In genomic region chr12:110219750-110220149, GRCm38 (mm10) we compare ENCODE assay signal across 24 mouse cellular contexts. TPM values are rescaled to one million over a fixed set of nuclear protein-coding genes. Genes with fewer than 3 reads are reported as not detected.
DNase-seq lines count a peak whose midpoint lies in the region; ATAC-seq and TF ChIP-seq lines count a peak whose summit lies in the region.
"Had no signal": no experiment of that assay in that cellular context is flagged by ENCODE, and none has a peak within 500 bp of the region (broad histone marks: within the 10 kb centered on the region; RNA-seq: fewer than 3 reads in every experiment).

No protein-coding gene starts in this region.

- no peak overlapping the region for H3K9ac ChIP-seq in midbrain, embryonic 11.5 days (ENCODE audit: low read length)
- no peak overlapping the region for H3K9ac ChIP-seq in midbrain, postnatal 0 days (replicated peaks; ENCODE audit: low read length, poor library complexity, severe bottlenecking)
- H3K9ac ChIP-seq in liver, embryonic 16.5 days (ENCODE audit: low read depth, low read length) = no peak overlapping the region
- H3K9ac ChIP-seq: embryonic facial prominence, embryonic 15.5 days; heart, embryonic 13.5 days; hindbrain, embryonic 15.5 days had no signal

- H3K36me3 ChIP-seq in midbrain, embryonic 11.5 days (ENCODE audit: control insufficient read depth, insufficient read depth, low read length) = no peaks in the 10 kb centered on the region
- H3K36me3 ChIP-seq in midbrain, postnatal 0 days (ENCODE audit: insufficient read depth, low read length) = no peaks in the 10 kb centered on the region
- H3K36me3 ChIP-seq in liver, embryonic 16.5 days (ENCODE audit: control insufficient read depth, insufficient read depth) = no peaks in the 10 kb centered on the region
- H3K36me3 ChIP-seq: embryonic facial prominence, embryonic 15.5 days; forebrain, embryonic 10.5 days; heart, embryonic 13.5 days; hindbrain, embryonic 15.5 days had no signal

- no peaks in the 10 kb centered on the region for H3K4me1 ChIP-seq in midbrain, embryonic 11.5 days (ENCODE audit: control insufficient read depth, insufficient read depth, low read length)
- no peaks in the 10 kb centered on the region for H3K4me1 ChIP-seq in midbrain, postnatal 0 days (ENCODE audit: insufficient read depth, low read length)
- peaks cover 5% of the 10 kb centered on the region for H3K4me1 ChIP-seq in liver, embryonic 16.5 days (ENCODE audit: control insufficient read depth, low read depth, low read length)
- H3K4me1 ChIP-seq: heart, embryonic 13.5 days; hindbrain, embryonic 15.5 days had no signal

- DNase-seq in midbrain, embryonic 11.5 days (ENCODE audit: low spot score, missing footprints) = peak; percentile 53
- DNase-seq in midbrain, postnatal 0 days (ENCODE audit: low spot score) = no peak
- peak; percentile 12 for DNase-seq in induced T-regulatory cell, adult 2 months (ENCODE audit: low read depth)
- no peak for DNase-seq in cerebellum, adult 11-12 months
- DNase-seq in cerebellum, adult 11 months = no peak
- DNase-seq: adrenal gland, adult 2 months; cerebellum, adult 8-10 months; cerebellum, postnatal 14 days; embryo, embryonic 11 days; gastrocnemius, postnatal 36 days; heart, adult 11 months; heart, postnatal 36 days had no signal

- no peak overlapping the region for H3K4me3 ChIP-seq in midbrain, embryonic 11.5 days (ENCODE audit: low read depth, low read length)
- no peak overlapping the region for H3K4me3 ChIP-seq in midbrain, postnatal 0 days (ENCODE audit: low read depth, low read length)
- H3K4me3 ChIP-seq in liver, embryonic 16.5 days (ENCODE audit: low read depth, low read length) = no peak overlapping the region
- H3K4me3 ChIP-seq: embryonic facial prominence, embryonic 15.5 days; erythroblast, embryonic 14.5 days; forebrain, embryonic 10.5 days; heart, embryonic 13.5 days; hindbrain, embryonic 15.5 days had no signal

- H3K27me3 ChIP-seq in midbrain, embryonic 11.5 days (ENCODE audit: control insufficient read depth, insufficient read depth, low read length) = no peaks in the 10 kb centered on the region
- no peaks in the 10 kb centered on the region for H3K27me3 ChIP-seq in midbrain, postnatal 0 days (ENCODE audit: insufficient read depth, low read length)
- H3K27me3 ChIP-seq in liver, embryonic 16.5 days (ENCODE audit: control insufficient read depth, insufficient read depth, low read depth, low read length) = no peaks in the 10 kb centered on the region
- H3K27me3 ChIP-seq: embryonic facial prominence, embryonic 15.5 days; hindbrain, embryonic 15.5 days had no signal

- ATAC-seq in midbrain, embryonic 11.5 days (ENCODE audit: low FRiP score) = no peak
- no peak for ATAC-seq in midbrain, postnatal 0 days (ENCODE audit: low FRiP score)
- peak; percentile 24 for ATAC-seq in liver, embryonic 16.5 days (ENCODE audit: low read depth)
- ATAC-seq in megakaryocyte, adult 5-6 weeks (ENCODE audit: poor library complexity, severe bottlenecking) = no peak
- ATAC-seq: forebrain, embryonic 14.5 days had no signal

- WGBS in midbrain, embryonic 11.5 days = 88% methylated on average over 8 of the region's 8 CpGs
- 86% methylated on average over 8 of the region's 8 CpGs for WGBS in midbrain, postnatal 0 days
- WGBS in liver, embryonic 16.5 days (ENCODE audit: insufficient replicate concordance) = 56% methylated on average over 8 of the region's 8 CpGs

- no peak for TF ChIP-seq CTCF in midbrain, postnatal 0 days (IDR thresholded peaks at IDR 0.05)

- no peak overlapping the region for H3K27ac ChIP-seq in midbrain, embryonic 11.5 days (ENCODE audit: low read depth, low read length)
- H3K27ac ChIP-seq in midbrain, postnatal 0 days (ENCODE audit: low read depth, low read length) = no peak overlapping the region
- peak overlapping the region; percentile 82 for H3K27ac ChIP-seq in liver, embryonic 16.5 days (ENCODE audit: low read length)
- H3K27ac ChIP-seq: embryonic facial prominence, embryonic 15.5 days; forebrain, embryonic 10.5 days; heart, embryonic 13.5 days; hindbrain, embryonic 15.5 days had no signal

- H3K4me2 ChIP-seq in midbrain, embryonic 11.5 days = no peak overlapping the region
- no peak overlapping the region for H3K4me2 ChIP-seq in midbrain, postnatal 0 days (ENCODE audit: low read depth, low read length, poor library complexity, severe bottlenecking)
- H3K4me2 ChIP-seq in liver, embryonic 16.5 days (ENCODE audit: low read depth, low read length) = no peak overlapping the region
- H3K4me2 ChIP-seq: embryonic facial prominence, embryonic 15.5 days; heart, embryonic 13.5 days; hindbrain, embryonic 15.5 days had no signal

- no peaks in the 10 kb centered on the region for H3K9me3 ChIP-seq in midbrain, embryonic 11.5 days (ENCODE audit: control insufficient read depth, low read length)
- no peaks in the 10 kb centered on the region for H3K9me3 ChIP-seq in midbrain, postnatal 0 days (ENCODE audit: low read length)
- H3K9me3 ChIP-seq in liver, embryonic 16.5 days (replicated peaks; ENCODE audit: control insufficient read depth, low read length) = no peaks in the 10 kb centered on the region
- H3K9me3 ChIP-seq: embryonic facial prominence, embryonic 15.5 days; forebrain, embryonic 10.5 days; heart, embryonic 13.5 days; hindbrain, embryonic 15.5 days had no signal

RNA-seq across cellular contexts. Expression of gene Dio3, which starts 59.1 kb away (rescaled TPM):
- not detected in 2 replicates for polyA plus RNA-seq in midbrain, embryonic 11.5 days (2014; fragmentation: Nextera tagmentation; extraction: Ambion mirVana)
- 2.7 and 3.1 TPM in 2 replicates for total RNA-seq in midbrain, postnatal 0 days (2014; rRNA removed)
- polyA plus RNA-seq in midbrain, postnatal 0 days (2015; fragmentation: Nextera tagmentation; extraction: Ambion mirVana) = 1.2 and 1.8 TPM in 2 replicates
- 0.17 and 0.28 TPM in 2 replicates for polyA plus RNA-seq in liver, embryonic 16.5 days (2015; fragmentation: Nextera tagmentation; extraction: Ambion mirVana)
- not detected in 2 replicates for total RNA-seq in megakaryocyte, adult 5-6 weeks (2015)
- total RNA-seq in megakaryocyte, adult 5-6 weeks (2017) = not detected in 2 replicates
- total RNA-seq: common myeloid progenitor, adult 5-6 weeks; heart, postnatal 36 days; MEL had no signal
- polyA plus RNA-seq: erythroblast, embryonic 14.5 days; heart, postnatal 0 days; hindbrain, embryonic 11.5 days had no signal

Comparison
In these comparisons a context has a peak if more than half of its experiments do, and no peak if none do; other contexts are left out.
1. DNase-seq: peak in midbrain, embryonic 11.5 days (single experiment) and induced T-regulatory cell, adult 2 months (single experiment); none in midbrain, postnatal 0 days (single experiment), cerebellum, adult 11-12 months (single experiment) and cerebellum, adult 11 months (single experiment).